Mouse (Mus musculus): ENCODE results near the gene Atg5. TPM values are rescaled to one million over a fixed set of nuclear protein-coding genes. Genes with fewer than 3 reads are reported as not detected.
"Not testable (repeated sequence)": the region's sequence is repeated elsewhere in the genome, so short reads cannot be mapped to it uniquely, and the experiment has no call there.

Gene Atg5
- polyA plus RNA-seq, 1 experiment from 2014 or later: 44.3 TPM

GRCm38 (mm10) chr10:44316280-44317270 lies 48.4 kb downstream of the Atg5 start:
- no peak for ATAC-seq (ENCODE audit: low FRiP score, low read depth)
- no peak overlapping the region for H3K4me2 ChIP-seq
- no peak overlapping the region for H3K27ac ChIP-seq (replicated peaks)
- WGBS: 81% methylated on average over 14 of the region's 14 CpGs
- H3K9me3 ChIP-seq: no peaks in the 10 kb centered on the region
- H3K36me3 ChIP-seq: peaks cover 4% of the 10 kb centered on the region; the same call in 1 of the 2 replicates
- H3K9ac ChIP-seq: no peak overlapping the region
- no peak overlapping the region for H3K4me3 ChIP-seq
- no peaks in the 10 kb centered on the region for H3K4me1 ChIP-seq (replicated peaks)
- no peaks in the 10 kb centered on the region for H3K27me3 ChIP-seq

GRCm38 (mm10) chr10:44322166-44322565 lies 54.0 kb downstream of the Atg5 start:
- WGBS: 76% methylated on average over 1 of the region's 1 CpGs
- Histone ChIP-seq H3K27ac (replicated peaks) (no peak overlapping the region), H3K9ac (no peak overlapping the region), H3K4me2 (no peak overlapping the region), H3K27me3 (no peaks in the 10 kb centered on the region), H3K36me3 (peaks cover 4% of the 10 kb centered on the region; the same call in 1 of the 2 replicates), H3K9me3 (no peaks in the 10 kb centered on the region), H3K4me3 (no peak overlapping the region), H3K4me1 (replicated peaks) (peaks cover 3% of the 10 kb centered on the region; the same call in 1 of the 2 replicates)
- ATAC-seq (ENCODE audit: low FRiP score, low read depth): no peak

- H3K4me1 ChIP-seq (replicated peaks): peaks cover 3% of the 10 kb centered on the region; the same call in 1 of the 2 replicates
- H3K4me3 ChIP-seq: no peak overlapping the region
- no peak overlapping the region for H3K27ac ChIP-seq (replicated peaks)
- H3K27me3 ChIP-seq: no peaks in the 10 kb centered on the region
- 85% methylated on average over 9 of the region's 9 CpGs for WGBS
- H3K9ac ChIP-seq: no peak overlapping the region
- peaks cover 4% of the 10 kb centered on the region; the same call in 1 of the 2 replicates for H3K36me3 ChIP-seq
- ATAC-seq (ENCODE audit: low FRiP score, low read depth): no peak
- H3K9me3 ChIP-seq: no peaks in the 10 kb centered on the region
- no peak overlapping the region for H3K4me2 ChIP-seq
Measured at GRCm38 (mm10) chr10:44323070-44323775, 55.1 kb downstream of the Atg5 start.

DNA sequence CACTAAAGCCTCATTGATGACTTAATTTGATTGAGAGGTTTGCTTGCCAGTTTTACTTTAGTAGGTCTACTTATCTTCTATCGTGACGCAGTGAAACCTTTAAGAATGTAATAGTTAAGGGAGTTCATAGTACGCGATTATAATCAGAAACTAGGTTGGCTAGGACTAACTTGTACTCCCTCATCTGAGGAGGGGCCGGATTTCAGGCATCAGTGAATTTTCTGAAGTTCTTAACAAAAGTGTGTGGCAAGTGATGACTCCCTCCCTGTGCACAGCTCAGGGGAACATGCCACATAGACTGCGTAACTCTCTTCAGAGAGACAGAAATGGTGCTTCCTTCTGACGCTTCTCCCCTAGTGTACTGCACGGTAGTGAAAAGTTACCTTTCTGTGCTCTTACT lies 55.7 kb downstream of the Atg5 start:
- H3K9ac ChIP-seq: no peak overlapping the region
- H3K27me3 ChIP-seq: no peaks in the 10 kb centered on the region
- H3K36me3 ChIP-seq: peaks cover 4% of the 10 kb centered on the region; the same call in 1 of the 2 replicates
- H3K4me1 ChIP-seq (replicated peaks): peaks cover 3% of the 10 kb centered on the region; the same call in 1 of the 2 replicates
- no peak overlapping the region for H3K27ac ChIP-seq (replicated peaks)
- no peaks in the 10 kb centered on the region for H3K9me3 ChIP-seq
- 87% methylated on average over 8 of the region's 8 CpGs for WGBS
- ATAC-seq (ENCODE audit: low FRiP score, low read depth): no peak
- no peak overlapping the region for H3K4me2 ChIP-seq
- no peak overlapping the region for H3K4me3 ChIP-seq

GRCm38 (mm10) chr10:44325551-44326500 lies 57.7 kb downstream of the Atg5 start:
- H3K4me3 ChIP-seq: no peak overlapping the region
- no peaks in the 10 kb centered on the region for H3K9me3 ChIP-seq
- H3K27me3 ChIP-seq: no peaks in the 10 kb centered on the region
- 65% methylated on average over 13 of the region's 13 CpGs for WGBS
- H3K36me3 ChIP-seq: no peaks in the 10 kb centered on the region
- no peak for ATAC-seq (ENCODE audit: low FRiP score, low read depth)
- no peak overlapping the region for H3K27ac ChIP-seq (replicated peaks)
- no peak overlapping the region for H3K9ac ChIP-seq
- H3K4me1 ChIP-seq (replicated peaks): peaks cover 3% of the 10 kb centered on the region; the same call in 1 of the 2 replicates
- H3K4me2 ChIP-seq: no peak overlapping the region

DNA sequence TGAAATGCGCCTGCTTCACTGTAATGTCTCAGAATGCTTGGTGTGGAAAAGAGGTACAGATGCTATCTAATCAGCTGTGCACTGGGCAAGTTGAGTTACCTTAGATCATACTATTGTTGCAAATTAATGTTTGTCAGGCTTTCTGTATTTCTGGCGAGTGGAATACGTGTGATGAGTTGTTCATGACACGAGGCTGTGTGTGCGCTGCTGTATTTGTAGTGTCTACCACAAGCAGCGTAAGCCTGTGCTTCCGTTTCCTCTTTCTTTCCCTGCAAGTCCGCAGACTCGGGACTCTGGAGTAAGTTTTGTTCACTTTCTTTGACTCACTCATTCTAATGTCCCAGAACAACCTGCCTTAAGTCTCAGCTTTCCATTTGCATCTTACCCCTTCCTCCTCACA lies 58.9 kb downstream of the Atg5 start:
- 92% methylated on average over 9 of the region's 9 CpGs for WGBS
- no peak overlapping the region for H3K27ac ChIP-seq (replicated peaks)
- no peak overlapping the region for H3K4me3 ChIP-seq
- no peak overlapping the region for H3K9ac ChIP-seq
- H3K4me2 ChIP-seq: no peak overlapping the region
- ATAC-seq (ENCODE audit: low FRiP score, low read depth): no peak
- no peaks in the 10 kb centered on the region for H3K36me3 ChIP-seq
- no peaks in the 10 kb centered on the region for H3K9me3 ChIP-seq
- peaks cover 3% of the 10 kb centered on the region; the same call in 1 of the 2 replicates for H3K4me1 ChIP-seq (replicated peaks)
- no peaks in the 10 kb centered on the region for H3K27me3 ChIP-seq

DNA sequence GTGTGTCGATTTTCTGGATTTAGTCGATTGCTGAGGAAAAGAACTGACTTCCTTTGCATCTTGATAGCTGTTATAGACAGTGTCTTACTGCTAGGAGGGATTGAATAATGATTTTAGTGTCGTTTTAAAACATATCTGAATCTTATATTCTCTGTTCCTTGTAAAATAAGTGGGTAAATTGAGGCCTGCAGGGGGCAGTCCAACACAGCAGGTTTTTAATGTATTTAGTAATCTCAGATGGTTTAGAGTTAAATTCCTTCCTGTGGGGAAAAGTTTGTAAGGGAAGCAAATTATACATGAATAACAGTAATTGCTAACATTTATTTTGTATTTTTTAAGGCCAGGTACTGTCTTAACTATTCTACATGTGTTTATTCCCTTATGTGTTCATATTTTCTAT lies 60.2 kb downstream of the Atg5 start:
- Histone ChIP-seq H3K27me3 (no peaks in the 10 kb centered on the region), H3K9ac (no peak overlapping the region), H3K9me3 (no peaks in the 10 kb centered on the region), H3K27ac (replicated peaks) (no peak overlapping the region), H3K36me3 (no peaks in the 10 kb centered on the region), H3K4me1 (replicated peaks) (peaks cover 3% of the 10 kb centered on the region; the same call in 1 of the 2 replicates), H3K4me3 (no peak overlapping the region), H3K4me2 (no peak overlapping the region)
- ATAC-seq (ENCODE audit: low FRiP score, low read depth): no peak
- 74% methylated on average over 3 of the region's 3 CpGs for WGBS

GRCm38 (mm10) chr10:44330717-44331116 lies 62.6 kb downstream of the Atg5 start:
- Histone ChIP-seq H3K4me3 (no peak overlapping the region), H3K9me3 (no peaks in the 10 kb centered on the region), H3K9ac (no peak overlapping the region), H3K36me3 (no peaks in the 10 kb centered on the region), H3K27me3 (no peaks in the 10 kb centered on the region), H3K4me1 (replicated peaks) (peaks cover 2% of the 10 kb centered on the region; the same call in 1 of the 2 replicates), H3K4me2 (no peak overlapping the region), H3K27ac (replicated peaks) (no peak overlapping the region)
- no peak for ATAC-seq (ENCODE audit: low FRiP score, low read depth)
- 79% methylated on average over 1 of the region's 1 CpGs for WGBS

GRCm38 (mm10) chr10:44331469-44331868 lies 63.3 kb downstream of the Atg5 start:
- no peaks in the 10 kb centered on the region for H3K27me3 ChIP-seq
- H3K36me3 ChIP-seq: no peaks in the 10 kb centered on the region
- H3K9ac ChIP-seq: no peak overlapping the region
- H3K4me3 ChIP-seq: no peak overlapping the region
- no peaks in the 10 kb centered on the region for H3K4me1 ChIP-seq (replicated peaks)
- no peak for ATAC-seq (ENCODE audit: low FRiP score, low read depth)
- WGBS: 80% methylated on average over 2 of the region's 2 CpGs
- H3K27ac ChIP-seq (replicated peaks): no peak overlapping the region
- no peak overlapping the region for H3K4me2 ChIP-seq
- H3K9me3 ChIP-seq: no peaks in the 10 kb centered on the region

- not testable (repeated sequence) for ATAC-seq (ENCODE audit: low FRiP score, low read depth); H3K9me3 ChIP-seq; H3K27ac ChIP-seq (replicated peaks); H3K36me3 ChIP-seq; H3K27me3 ChIP-seq; H3K4me1 ChIP-seq (replicated peaks); H3K4me3 ChIP-seq; H3K9ac ChIP-seq; H3K4me2 ChIP-seq
- 94% methylated on average over 3 of the region's 3 CpGs for WGBS
Measured at GRCm38 (mm10) chr10:44332656-44333055, 64.5 kb downstream of the Atg5 start.

- not testable (repeated sequence) for H3K4me1 ChIP-seq (replicated peaks); H3K27me3 ChIP-seq; H3K27ac ChIP-seq (replicated peaks); H3K4me3 ChIP-seq; H3K4me2 ChIP-seq; H3K9ac ChIP-seq; H3K36me3 ChIP-seq; H3K9me3 ChIP-seq; ATAC-seq (ENCODE audit: low FRiP score, low read depth)
- WGBS: 82% methylated on average over 3 of the region's 3 CpGs
Measured at GRCm38 (mm10) chr10:44336641-44337382, 68.7 kb downstream of the Atg5 start.

Data from hindbrain, embryonic 15.5 days (tissue).